Mouse (Mus musculus) spleen, adult 2 months (tissue): ENCODE data around the gene Gm9774. TPM values are rescaled to one million over a fixed set of nuclear protein-coding genes. Genes with fewer than 3 reads are reported as not detected.

Experiments used
- DNase-seq, 2 experiments: peaks; one replicate each; pipeline versions ENCODE4 v3.0.0 to v3.0.0-alpha.2; 2012 to 2021; ENCODE audit warnings: low spot score in 2 of 2, low read depth in 1 of 2
- H3K27ac ChIP-seq: fragments of 200-500 bp; 2 replicates; pipeline ENCODE4 v1.5.1; 2012; ENCODE audit warnings: low read length, inconsistent platforms; ENCODE audit not compliant: insufficient read depth
- H3K27me3 ChIP-seq: fragments of 200-500 bp; 2 replicates; pipeline ENCODE4 v1.6.1; 2012; ENCODE audit warnings: mild to moderate bottlenecking, moderate library complexity, low read length, inconsistent platforms; ENCODE audit not compliant: control insufficient read depth, insufficient read depth
- H3K36me3 ChIP-seq: fragments of 200-500 bp; 2 replicates; pipeline ENCODE4 v1.6.1; 2012; ENCODE audit warnings: mild to moderate bottlenecking, low read length, inconsistent platforms; ENCODE audit not compliant: control insufficient read depth, insufficient read depth
- H3K4me1 ChIP-seq: fragments of 200-500 bp; 2 replicates; pipeline ENCODE4 v1.6.1; 2011; ENCODE audit warnings: inconsistent platforms; ENCODE audit not compliant: control insufficient read depth, insufficient read depth, insufficient read length
- H3K4me3 ChIP-seq: fragments of 200-500 bp; 2 replicates; pipeline ENCODE4 v1.5.1; 2011; ENCODE audit warnings: mild to moderate bottlenecking, inconsistent platforms; ENCODE audit not compliant: insufficient read depth, insufficient read length; ENCODE audit errors: extremely low read depth
- CTCF ChIP-seq: fragments of 200-500 bp; IDR thresholded peaks from 2 replicates; pipeline ENCODE4 v1.5.1; 2011; ENCODE audit warnings: mild to moderate bottlenecking, inconsistent platforms; ENCODE audit not compliant: insufficient read depth, insufficient read length, insufficient replicate concordance; ENCODE audit errors: extremely low read depth
- POLR2A ChIP-seq: fragments of 200-500 bp; IDR thresholded peaks from 2 replicates; pipeline ENCODE4 v1.6.1; 2011; ENCODE audit warnings: low read depth, low read length, inconsistent platforms
- WGBS: fragments of 180-500 bp; shearing (Covaris S2); methylation state at CpG from one replicate; pipeline ENCODE4 v1.1.7; 2018; 5-methylcytosine and 5-hydroxymethylcytosine counted together
- polyA plus RNA-seq: library from polyadenylated mRNA; depleted of rRNA; stranded (reverse); fragments of >200 nt; gene quantifications from 2 replicates; pipeline ENCODE4 v1.2.3, GENCODE M21; 2012; rRNA removed

Gene Gm9774
- polyA plus RNA-seq, 1 experiment: 3.5 TPM

- H3K36me3 ChIP-seq: no peaks in the 10 kb centered on the region
- no peak for DNase-seq
- H3K27ac ChIP-seq: no peak within 1 kb of the TSS
- H3K4me3 ChIP-seq: no peak within 1 kb of the TSS
- no peaks in the 10 kb centered on the region for H3K27me3 ChIP-seq
- H3K4me1 ChIP-seq: no peaks in the 10 kb centered on the region
- TF ChIP-seq CTCF (no peak), POLR2A (no peak)
- 82% methylated on average over 2 of the region's 2 CpGs for WGBS
These were observed 3.1 kb upstream of the Gm9774 start, which contains the start of gene Sprr2k for GRCm38 (mm10) chr3:92432282-92432681. TSS of gene Sprr2k (plus strand) at chr3:92432582.

GRCm38 (mm10) chr3:92417782-92418181 lies 11.4 kb downstream of the Gm9774 start, which contains the start of gene Sprr2j-ps:
TSS of gene Sprr2j-ps (plus strand) at chr3:92418082.
- TF ChIP-seq POLR2A (no peak), CTCF (no peak)
- 96% methylated on average over 2 of the region's 2 CpGs for WGBS
- no peak within 1 kb of the TSS for H3K27ac ChIP-seq

GRCm38 (mm10) chr3:92407691-92408090 lies 21.5 kb downstream of the Gm9774 start, which contains the start of gene Sprr2i:
TSS of gene Sprr2i (plus strand) at chr3:92407991.
- H3K4me3 ChIP-seq: no peak within 1 kb of the TSS
- DNase-seq: no peak
- WGBS: 94% methylated on average over 2 of the region's 2 CpGs

More at GRCm38 (mm10) chr3:92417782-92418181, 11.4 kb downstream of the Gm9774 start, which contains the start of gene Sprr2j-ps:
- no peak for DNase-seq
- H3K4me1 ChIP-seq: no peaks in the 10 kb centered on the region
- no peak within 1 kb of the TSS for H3K4me3 ChIP-seq
- no peaks in the 10 kb centered on the region for H3K27me3 ChIP-seq
- H3K36me3 ChIP-seq: no peaks in the 10 kb centered on the region

GRCm38 (mm10) chr3:92394301-92394700 lies 34.9 kb downstream of the Gm9774 start:
- Histone ChIP-seq H3K27me3 (no peaks in the 10 kb centered on the region), H3K4me3 (no peak overlapping the region), H3K4me1 (no peaks in the 10 kb centered on the region), H3K27ac (no peak overlapping the region), H3K36me3 (no peaks in the 10 kb centered on the region)
- WGBS: 15% methylated on average over 1 of the region's 1 CpGs
- no peak for DNase-seq
- no peak for TF ChIP-seq POLR2A
- no peak for TF ChIP-seq CTCF

More at GRCm38 (mm10) chr3:92407691-92408090, 21.5 kb downstream of the Gm9774 start, which contains the start of gene Sprr2i:
- Histone ChIP-seq H3K27ac (no peak within 1 kb of the TSS), H3K36me3 (no peaks in the 10 kb centered on the region), H3K27me3 (no peaks in the 10 kb centered on the region), H3K4me1 (no peaks in the 10 kb centered on the region)
- no peak for TF ChIP-seq POLR2A
- TF ChIP-seq CTCF: no peak

- H3K4me3 ChIP-seq: no peak within 1 kb of the TSS
- no peak for DNase-seq
- TF ChIP-seq CTCF (no peak), POLR2A (no peak)
- no peaks in the 10 kb centered on the region for H3K4me1 ChIP-seq
- no peaks in the 10 kb centered on the region for H3K36me3 ChIP-seq
- 75% methylated on average over 1 of the region's 1 CpGs for WGBS
- H3K27me3 ChIP-seq: no peaks in the 10 kb centered on the region
- H3K27ac ChIP-seq: no peak within 1 kb of the TSS
These were observed 43.8 kb downstream of the Gm9774 start, which contains the start of gene Sprr2h for GRCm38 (mm10) chr3:92385385-92385784. TSS of gene Sprr2h (plus strand) at chr3:92385685.

Other genes with a start within 250 kb of the Gm9774 start
- gene Sprr2a1, start 213.6 kb downstream of the Gm9774 start, polyA plus RNA-seq: not detected in 2 replicates
- 1.1 and 1.3 TPM in 2 replicates for gene Sprr2a2, start 213.5 kb downstream of the Gm9774 start, polyA plus RNA-seq
- gene Sprr2a3, start 144.0 kb downstream of the Gm9774 start, polyA plus RNA-seq: not detected in 2 replicates
- not detected in 2 replicates for gene Sprr2b, start 112.8 kb downstream of the Gm9774 start, polyA plus RNA-seq
- gene Sprr2d, start 90.3 kb downstream of the Gm9774 start, polyA plus RNA-seq: not detected in 2 replicates
- gene Sprr2e, start 77.3 kb downstream of the Gm9774 start, polyA plus RNA-seq: not detected in 2 replicates
- gene Sprr2f, start 64.2 kb downstream of the Gm9774 start, polyA plus RNA-seq: not detected in 2 replicates
- not detected in 2 replicates for gene Sprr2h, start 43.7 kb downstream of the Gm9774 start, polyA plus RNA-seq
- not detected in 2 replicates for gene Sprr2i, start 21.4 kb downstream of the Gm9774 start, polyA plus RNA-seq
- gene Sprr2j-ps, start 11.3 kb downstream of the Gm9774 start, polyA plus RNA-seq: not detected in 2 replicates
- gene Sprr2k, start 3.2 kb upstream of the Gm9774 start, polyA plus RNA-seq: not detected in 2 replicates
- gene Sprr1b, start 9.4 kb upstream of the Gm9774 start, polyA plus RNA-seq: not detected in 2 replicates
- not detected in 2 replicates for gene Sprr3, start 29.3 kb upstream of the Gm9774 start, polyA plus RNA-seq
- 0.15 TPM in 1 of 2 replicates, not detected in the other for gene Sprr1a, start 56.5 kb upstream of the Gm9774 start, polyA plus RNA-seq
- gene Sprr4, start 71.1 kb upstream of the Gm9774 start, polyA plus RNA-seq: not detected in 2 replicates
- not detected in 2 replicates for gene 2310046K23Rik, start 105.1 kb upstream of the Gm9774 start, polyA plus RNA-seq
- not detected in 2 replicates for gene Ivl, start 144.3 kb upstream of the Gm9774 start, polyA plus RNA-seq
- not detected in 2 replicates for gene Smcp, start 159.6 kb upstream of the Gm9774 start, polyA plus RNA-seq
- not detected in 2 replicates for gene 2210017I01Rik, start 178.1 kb upstream of the Gm9774 start, polyA plus RNA-seq
- not detected in 2 replicates for gene Lce6a, start 192.2 kb upstream of the Gm9774 start, polyA plus RNA-seq
- not detected in 2 replicates for gene Lce1a1, start 218.9 kb upstream of the Gm9774 start, polyA plus RNA-seq
- not detected in 2 replicates for gene Lce1b, start 227.5 kb upstream of the Gm9774 start, polyA plus RNA-seq
- not detected in 2 replicates for gene Lce1a2, start 240.9 kb upstream of the Gm9774 start, polyA plus RNA-seq
- gene Lce1c, start 249.8 kb upstream of the Gm9774 start, polyA plus RNA-seq: not detected in 2 replicates